Mouse (Mus musculus): ENCODE data around the gene Slc22a12. TPM values are rescaled to one million over a fixed set of nuclear protein-coding genes. Genes with fewer than 3 reads are reported as not detected.

Slc22a12 gene
- total RNA-seq, 2 experiments from 2014 or later: 0.40 to 0.71 TPM

DNA sequence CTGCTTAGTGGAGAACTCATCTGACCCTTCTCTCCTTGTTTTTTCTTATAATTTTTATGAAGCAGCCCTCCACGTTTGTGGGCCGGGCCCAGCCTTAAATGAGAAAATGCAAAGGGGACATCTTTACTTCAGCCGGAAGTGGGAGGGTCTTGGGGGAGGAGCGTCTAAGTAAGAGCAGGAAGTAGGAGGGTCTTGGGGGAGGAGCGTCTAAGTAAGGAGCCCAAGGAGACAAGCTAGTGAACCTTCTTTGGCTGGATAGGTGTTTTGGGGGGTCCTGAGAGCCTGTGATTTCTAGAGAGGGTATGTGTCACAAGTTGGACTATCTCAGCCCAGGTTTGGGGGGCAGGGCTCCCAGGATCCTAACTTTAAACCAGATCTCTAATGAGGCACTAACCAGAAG lies 27.4 kb downstream of the Slc22a12 start:
- no peak for DNase-seq

DNA sequence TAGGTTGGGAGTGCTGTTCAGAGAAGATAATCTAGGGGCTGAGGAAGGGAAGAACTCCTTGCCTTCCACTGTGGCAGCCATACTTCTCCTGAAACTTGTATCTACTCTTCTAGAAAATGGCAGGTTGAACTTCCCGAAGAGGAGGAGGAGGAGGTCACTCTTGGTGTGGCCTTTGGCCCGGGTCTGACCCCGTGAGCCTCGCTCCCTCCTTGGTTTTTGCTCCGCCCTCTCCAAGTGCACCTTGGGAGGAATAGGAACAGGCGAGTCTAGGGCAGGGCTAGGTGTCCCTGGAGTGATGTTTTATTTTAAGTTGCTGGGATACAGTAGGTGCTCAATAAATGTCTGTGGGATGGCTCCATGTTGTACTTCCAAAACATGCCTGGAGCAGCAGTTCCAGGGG lies 27.9 kb downstream of the Slc22a12 start:
- no peak for DNase-seq

DNA sequence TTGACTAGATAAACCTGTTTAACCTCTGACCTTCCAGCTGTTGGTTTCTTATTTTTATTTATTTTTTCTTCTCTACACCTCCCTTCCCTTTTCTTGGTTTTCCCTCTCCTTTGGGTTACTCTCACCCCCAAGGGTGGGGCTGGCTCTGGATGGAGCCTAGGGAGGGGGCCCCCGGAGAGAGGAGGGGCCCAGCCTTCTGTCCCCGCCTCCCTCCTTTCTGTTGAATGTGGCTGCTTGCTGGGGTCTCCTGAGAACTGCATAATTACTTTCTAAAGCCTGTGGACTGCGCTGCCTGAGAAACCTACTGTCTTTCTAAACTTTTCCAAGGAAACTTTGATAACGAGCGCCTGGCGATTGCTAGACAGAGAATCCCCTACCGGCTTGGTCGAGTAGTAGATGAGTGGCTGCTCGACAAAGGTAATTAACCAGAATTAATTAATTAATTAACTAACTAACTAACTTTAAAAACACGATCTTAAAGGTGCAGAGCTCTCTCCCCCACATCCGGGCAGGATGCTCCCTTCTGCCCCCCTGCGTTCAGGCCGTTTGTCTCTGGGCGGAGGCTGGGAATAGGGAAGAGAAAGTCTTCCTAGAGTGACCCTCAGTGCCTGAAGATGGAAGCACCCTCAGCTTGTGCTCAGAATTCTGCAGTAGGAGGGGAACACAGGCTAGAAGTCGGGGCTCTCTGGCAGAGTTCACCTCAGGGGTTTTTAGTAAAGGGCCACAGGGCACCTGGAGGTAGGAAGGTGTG lies 29.3 kb downstream of the Slc22a12 start:
- no peak for DNase-seq

DNA sequence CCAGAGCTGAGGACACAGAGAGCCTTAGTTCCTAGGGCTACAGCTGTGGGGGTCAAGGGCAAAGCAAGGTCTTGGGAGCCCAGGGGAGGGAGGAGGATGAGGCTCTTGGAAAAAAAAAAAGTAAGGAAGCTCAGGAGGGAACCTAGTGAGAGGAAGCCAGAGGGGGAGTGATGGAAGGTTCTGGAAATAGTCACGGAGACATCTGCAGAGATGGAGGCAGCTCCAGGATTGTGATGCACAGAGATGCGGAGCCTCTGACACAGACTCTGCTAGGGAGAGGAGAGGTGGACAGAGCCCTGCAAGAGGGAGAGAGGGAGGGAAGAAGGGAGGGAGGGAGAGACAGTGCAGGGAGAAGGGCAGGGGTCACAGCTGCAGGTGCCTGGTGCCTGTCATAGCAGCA lies 32.3 kb downstream of the Slc22a12 start:
- no peak for DNase-seq

DNA sequence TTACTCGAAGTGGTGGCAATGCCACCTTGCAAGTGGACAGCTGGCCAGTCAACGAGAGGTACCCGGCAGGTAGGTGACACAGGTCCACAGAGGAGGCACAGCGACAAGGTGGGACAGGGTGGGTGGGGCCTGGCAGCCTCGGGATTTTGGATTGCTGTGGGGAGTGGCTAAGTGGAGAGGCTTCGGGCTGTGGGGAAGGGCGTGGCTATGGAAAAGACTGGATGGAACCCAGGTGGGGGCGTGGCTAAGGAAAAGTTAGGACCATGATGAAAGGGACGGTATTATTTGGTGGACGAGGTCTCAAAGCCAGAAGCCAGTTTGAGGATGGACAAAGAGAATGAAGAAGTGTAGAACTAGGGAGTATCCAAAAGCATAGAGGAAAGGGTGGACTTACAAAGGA lies 33.0 kb downstream of the Slc22a12 start:
- no peak for DNase-seq

DNA sequence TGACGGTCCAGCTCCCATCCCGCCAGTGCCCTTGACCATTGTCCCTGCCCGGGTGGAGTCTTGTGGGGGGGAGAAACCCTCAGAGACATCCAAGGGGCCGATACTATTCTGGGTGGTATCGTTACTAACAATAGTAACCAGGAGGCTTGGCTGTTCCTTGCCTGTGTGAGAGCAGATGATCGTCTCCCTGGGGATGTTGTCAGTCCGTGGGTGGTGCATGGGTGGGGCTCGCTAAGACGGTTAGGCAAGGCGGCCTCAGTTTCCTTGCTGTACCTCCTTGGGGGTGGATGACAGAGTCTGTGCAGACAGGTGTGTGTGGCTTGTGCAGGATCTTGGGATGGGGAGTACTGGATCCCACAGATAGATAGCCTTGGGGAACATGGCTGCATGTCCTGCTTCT lies 35.4 kb downstream of the Slc22a12 start:
- no peak for DNase-seq

DNA sequence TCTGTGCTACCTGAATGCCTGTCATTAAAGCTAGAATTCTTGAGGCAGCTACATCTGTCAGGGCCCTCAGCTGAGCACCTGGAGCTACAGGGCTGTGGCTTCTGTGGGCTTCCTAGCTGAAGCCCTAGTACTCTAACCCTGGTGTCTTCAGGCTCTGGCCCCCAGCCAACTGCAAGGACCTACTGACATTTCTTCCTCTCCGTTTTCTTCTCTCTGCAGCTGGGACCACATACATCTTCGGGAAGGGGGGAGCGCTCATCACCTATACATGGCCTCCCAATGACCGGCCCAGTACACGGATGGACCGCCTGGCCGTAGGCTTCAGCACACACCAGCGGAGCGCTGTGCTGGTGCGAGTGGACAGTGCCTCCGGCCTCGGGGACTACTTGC lies 38.2 kb downstream of the Slc22a12 start:
- DNase-seq: no peak

DNA sequence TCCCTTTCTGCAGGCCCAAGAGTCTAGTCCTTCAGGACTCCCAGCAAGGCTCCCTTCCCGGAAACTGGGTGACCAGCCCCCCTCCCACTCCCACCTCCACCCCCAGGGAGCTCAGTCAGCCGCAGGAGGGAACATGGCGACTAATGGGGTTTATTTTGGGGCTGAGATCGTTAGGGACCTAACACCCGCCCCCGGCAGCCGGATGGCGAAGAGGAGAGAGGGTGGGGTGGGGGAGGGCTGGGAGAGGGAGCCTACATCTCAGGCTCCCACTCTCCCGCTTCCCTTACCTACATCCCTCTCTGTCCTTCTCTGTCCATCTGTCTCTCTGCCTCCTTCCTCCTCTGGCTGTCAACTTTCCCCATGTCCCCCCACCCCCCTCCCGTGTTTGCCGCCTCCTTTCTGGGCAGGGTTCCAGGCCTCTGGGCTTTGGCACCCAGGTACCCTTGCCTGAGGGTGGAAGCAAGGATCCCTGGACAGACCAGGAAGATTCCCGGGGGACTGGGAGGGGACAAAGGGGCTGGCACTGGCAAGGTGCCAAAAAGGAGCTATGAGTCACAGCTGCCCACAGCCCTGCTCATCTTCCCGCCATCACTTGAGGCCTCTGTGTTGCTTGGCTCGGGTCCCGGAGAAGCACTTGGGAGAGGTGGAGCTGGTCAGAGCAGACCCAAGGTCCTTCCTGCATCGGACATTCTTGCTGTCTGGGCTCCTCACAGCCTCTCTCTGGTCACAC lies 38.7 kb downstream of the Slc22a12 start:
- DNase-seq: peak in 1 of 2 experiments; percentile 39

DNA sequence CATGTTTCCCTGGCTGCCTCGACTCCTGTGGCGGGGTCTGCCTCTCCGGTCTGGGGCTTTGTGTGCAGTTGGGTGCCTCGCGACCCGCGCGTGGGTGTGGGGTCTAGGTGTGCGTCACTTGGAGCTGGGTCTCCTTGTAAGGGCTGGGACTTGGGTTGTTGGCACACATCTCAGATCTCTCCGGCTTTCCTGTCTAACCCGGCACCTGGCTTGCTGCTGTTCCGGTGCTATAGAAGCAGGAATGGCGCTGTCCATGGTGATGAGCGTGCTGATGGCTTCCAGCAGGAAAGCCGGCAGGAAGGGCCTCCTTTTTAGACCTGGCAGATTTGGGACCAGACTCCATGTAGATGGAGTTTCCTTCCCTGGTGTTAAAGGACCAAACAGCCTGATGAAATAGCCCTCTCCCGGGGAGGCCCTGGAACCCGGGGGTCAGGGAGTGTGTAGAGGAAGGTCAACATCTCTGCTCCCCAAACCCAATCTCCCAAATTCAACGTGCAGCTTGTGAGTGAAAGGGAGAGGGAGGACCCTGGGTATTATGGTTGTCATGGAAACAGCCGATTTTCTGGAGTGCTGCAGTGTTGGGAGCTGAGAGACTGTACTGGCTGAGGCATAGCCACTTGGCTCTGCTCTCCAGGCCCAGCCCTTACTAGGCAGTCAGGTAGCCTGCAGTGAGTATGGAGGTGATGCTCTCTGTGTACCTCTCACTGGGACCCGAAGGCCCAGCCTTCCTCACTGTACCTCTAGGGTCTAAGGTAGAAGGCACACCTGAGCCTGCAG lies 40.1 kb downstream of the Slc22a12 start:
- peak; percentile 62 for DNase-seq

DNA sequence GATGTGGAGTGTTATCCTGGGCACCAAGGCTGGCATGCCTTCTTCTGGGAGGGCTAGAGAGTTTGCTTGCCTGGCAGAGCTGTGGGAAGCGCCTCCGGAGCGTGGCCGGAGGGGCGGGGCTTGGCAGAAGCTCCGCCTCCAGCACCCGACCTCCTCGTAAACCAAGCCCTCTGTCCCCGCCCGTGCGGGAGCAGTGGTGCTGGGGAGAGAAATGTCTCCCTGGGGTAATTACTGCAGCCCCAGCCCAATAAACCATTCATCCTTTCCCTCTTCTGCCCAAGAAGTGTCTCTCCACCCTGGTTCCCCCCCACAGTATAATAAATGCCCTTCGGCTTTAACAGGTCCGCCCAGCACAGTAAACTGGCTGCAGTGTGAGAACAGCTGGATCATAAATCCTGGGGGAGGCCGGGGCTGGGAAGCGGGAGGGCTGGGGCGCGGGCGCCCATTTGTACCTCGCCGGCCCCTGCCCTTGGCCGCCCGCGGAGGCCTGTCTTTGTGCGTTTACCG lies 40.7 kb downstream of the Slc22a12 start:
- peak; percentile 79 to 80 for DNase-seq

DNA sequence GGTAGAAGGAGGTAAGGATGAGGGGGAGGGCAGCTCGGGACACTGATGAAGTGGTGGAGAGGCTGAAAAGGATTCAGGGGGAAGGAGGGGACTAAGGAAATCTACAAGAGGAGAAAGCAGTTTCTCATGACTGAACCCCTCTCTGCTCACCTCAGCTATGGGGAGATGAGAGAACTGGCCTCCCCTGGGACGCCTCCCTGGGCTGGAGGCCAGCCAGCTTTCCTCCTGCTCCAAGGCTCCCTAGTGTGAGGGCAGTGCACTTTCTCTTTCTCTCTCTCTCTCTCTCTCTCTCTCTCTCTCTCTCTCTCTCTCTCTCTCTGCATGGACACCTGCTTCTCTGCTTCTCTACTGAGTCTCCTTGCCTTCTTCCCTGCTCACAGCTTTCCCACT lies 42.2 kb downstream of the Slc22a12 start:
- no peak for DNase-seq

DNA sequence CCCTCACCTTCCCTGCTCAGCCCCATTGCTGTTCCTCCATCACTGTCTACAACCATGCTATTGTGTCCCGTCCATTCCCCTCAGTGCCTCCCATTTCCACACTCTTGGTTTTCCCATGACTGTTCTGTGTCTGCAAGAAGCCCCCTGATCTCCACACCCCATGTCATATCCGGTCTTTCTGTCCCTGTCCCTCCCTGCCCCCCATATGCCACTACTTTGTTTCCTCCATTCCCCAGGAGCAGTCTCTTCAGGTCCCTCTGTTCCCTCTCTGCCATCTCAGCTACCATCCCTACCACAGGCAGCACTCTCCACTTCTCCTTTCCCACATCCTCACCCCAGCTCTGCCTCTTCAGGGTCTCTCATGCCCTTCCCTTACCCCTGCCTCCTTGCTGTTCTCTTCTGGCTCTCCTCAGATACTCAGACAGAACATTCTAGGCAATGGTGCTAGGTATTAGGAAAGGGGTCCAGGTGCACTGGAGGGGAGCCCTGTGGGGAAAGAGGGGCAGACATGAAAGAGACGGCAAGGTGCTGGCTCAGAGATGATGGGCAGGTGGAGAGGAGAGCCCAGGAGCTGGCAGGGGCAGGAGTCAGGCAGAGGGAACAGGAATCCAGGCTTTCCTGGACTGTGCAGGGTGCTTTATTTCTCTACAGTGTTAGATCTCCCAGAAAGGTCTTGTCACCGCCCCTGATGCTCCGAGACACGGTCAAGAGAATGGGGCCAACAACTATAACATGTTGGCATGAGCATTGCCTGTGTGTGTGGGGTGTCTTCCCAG lies 42.8 kb downstream of the Slc22a12 start:
- no peak for DNase-seq

DNA sequence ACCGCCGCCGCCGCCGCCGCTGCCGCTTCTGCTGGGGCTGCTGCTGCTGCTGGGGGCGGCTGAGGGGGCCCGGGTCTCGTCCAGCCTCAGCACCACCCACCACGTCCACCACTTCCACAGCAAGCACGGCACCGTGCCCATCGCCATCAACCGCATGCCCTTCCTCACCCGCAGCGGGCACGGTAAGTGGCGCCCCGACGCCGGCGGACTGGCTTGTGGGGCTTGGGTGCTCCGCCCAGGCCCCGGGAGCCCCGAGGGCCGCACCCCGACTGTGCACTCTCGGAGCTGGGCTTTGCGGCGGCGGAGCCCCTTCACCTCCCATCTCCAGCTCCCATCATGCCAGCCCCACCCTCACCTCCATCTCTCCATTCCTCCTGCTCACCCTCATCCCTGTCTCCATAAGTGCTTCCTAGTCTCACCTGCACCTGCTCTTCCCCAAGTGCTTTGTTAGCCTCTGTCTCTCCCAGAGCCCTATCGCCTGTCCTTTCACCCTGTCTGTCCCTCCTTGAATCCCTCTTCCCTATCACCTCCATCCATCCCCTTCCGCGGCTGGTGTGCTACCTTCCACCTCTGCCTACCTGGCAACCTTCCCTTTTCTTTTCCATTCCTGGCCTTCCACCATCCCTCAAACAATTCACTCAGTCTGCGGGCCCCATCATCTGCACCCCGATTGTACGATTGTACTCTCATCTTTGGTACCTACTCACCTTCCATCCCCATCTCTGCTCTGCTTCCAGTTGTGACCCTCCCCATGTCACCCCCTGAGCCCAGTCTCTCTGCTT lies 44.3 kb downstream of the Slc22a12 start:
- DNase-seq: peak in 1 of 2 experiments; percentile 32

DNA sequence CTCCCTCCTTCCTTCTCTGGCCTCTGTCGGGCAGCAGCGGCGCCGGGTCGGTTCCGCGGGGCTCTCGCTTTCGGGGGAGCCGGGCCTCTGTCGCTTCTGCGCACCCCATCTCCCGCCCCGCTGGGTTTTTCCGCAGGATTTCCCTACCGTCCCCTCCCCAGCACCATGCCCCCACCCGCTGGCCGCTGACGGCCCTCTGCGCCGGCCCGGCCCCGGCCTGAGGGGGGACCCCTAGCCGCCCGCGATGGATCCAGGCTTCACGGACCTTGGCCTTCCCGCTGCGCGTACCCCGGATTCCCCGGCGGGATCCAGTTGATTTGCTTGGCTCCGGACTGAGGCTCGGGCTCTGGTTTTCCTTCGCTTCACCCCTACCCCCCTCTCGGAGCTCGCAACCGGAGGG lies 45.0 kb downstream of the Slc22a12 start:
- peak in 1 of 2 experiments; percentile 45 for DNase-seq

DNA sequence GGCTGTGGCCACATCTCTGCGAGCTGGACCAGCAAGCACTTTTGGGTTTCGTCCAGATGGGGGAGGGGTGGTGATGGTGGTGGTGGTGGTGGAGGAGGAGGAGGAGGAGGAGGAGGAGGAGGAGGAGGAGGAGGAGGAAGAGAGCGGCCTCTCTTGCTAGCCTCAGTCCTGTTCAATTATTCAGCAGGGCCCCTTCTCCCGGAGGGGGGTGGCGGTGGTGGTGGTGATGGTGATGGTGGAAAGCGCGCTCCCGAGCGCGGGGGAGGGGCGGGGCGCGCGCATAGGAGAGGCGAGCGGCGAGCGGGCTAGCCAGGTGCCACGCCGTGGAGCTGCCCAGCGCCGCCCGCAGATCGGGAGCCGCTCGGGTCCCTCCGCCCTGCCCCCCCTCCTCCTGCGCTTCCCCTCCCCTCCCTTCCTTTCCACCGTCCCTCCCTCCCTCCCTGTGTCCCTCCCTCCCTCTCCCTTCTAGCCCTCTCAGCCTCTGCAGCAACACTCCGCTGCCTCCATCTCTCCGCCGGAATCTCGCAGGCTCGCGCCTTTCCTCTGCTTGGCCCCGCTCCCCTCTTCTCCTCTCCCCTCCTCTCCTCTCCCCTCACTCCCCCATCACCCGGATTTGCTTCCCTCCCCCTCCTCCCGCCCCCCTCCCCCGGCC lies 45.6 kb downstream of the Slc22a12 start:
- DNase-seq: peak; percentile 68 to 72

DNA sequence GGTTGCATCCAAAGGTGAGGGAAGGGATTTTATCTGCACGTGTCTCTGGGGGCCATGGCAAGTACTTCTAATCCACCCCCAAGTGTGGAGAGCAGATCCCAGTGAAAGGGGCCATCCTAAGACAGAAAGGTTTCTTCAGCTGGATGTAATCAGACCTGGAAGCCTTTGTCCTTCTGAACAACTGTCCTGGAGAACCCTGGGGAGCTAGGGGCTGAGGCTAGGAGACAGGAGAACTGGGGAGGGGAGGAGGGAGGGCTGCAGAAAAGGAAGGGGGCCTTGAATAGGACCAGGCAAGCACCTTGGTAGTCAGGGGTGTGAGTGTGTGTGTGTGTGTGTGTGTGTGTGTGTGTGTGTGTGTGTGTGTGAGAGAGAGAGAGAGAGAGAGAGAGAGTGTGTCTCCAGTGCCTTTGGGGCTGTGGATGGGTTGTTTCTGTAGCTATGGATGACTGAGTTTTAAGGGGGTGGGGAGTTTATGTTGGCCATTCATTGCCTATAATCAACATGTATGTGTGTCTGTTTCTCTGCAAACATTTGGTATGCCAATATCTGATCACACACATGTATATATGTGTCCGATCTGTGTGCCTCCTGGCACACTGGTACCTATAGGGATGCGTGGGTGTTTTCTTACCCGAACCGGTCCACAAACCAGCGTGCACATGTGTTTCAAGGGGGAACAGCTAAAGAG lies 46.2 kb downstream of the Slc22a12 start:
- no peak for DNase-seq

DNA sequence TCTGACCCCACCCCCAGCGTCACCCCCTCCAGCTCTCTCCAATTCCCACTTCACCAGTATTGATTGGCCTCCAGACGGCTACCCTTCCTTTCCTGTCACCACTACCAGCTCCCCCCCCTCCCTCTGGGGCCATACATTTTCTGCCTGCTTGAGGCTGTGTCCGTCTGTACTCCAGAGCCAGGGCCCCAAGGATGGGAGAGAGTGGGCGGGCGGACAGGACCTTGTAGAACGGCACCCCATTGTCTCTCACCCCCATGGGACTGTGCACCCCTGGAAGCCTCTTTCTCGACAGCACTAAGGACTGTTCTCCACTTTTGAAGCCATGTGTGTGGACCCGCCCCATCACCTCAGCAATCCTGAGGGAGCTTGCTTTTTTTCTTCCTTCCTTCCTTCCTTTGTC lies 47.1 kb downstream of the Slc22a12 start:
- no peak for DNase-seq

DNA sequence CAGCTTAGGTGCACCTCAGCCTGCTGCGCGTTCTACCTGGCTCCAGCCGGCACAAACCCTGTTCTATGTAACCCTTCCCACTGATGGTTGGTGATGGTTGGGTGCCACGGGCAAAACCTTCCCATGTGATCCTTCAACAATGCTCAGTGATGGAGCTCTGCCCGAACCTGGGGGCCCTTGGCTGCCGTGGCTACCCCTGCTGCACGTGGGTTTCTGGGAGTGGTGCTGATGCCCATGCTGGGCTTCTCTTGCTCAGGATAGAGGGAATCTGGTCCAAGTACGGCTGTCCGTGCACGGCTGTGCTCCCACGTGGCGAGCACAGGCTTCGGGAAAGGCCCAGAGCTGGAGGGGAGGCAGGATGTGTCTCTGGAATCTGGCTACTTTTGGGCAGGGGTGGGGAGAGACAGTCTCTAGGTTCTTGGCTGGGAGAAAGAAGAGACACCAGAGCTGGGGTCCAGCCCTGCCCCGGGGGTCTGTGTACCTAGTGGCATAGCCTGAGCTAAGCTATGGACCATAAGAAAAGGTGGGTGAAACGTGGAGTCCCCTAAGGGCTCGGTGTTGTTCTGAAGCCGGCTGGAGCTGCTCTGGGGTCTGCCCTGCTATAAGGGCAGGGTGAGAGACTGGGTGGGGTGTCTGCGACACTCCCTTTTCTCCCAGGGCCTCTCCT lies 48.2 kb downstream of the Slc22a12 start:
- no peak for DNase-seq

DNA sequence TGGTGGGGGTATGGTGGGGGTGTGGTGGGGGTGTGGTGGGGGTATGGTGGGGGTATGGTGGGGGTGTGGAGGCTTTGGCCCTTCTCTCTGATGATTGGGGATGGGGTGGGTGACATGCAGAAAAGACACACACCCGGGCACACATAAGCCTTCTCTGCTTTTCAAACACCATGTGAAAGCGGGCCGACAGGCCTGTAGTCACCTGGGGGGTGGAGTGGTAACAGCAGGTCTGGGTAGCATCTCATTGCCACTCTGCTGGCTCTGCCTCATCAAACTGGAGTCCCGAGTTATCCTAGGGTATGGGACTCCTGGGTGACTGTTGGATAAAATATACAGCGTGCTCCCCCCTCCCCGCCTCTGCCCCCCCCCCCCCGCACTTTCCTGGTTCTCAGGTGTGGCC lies 48.8 kb downstream of the Slc22a12 start:
- no peak for DNase-seq

DNA sequence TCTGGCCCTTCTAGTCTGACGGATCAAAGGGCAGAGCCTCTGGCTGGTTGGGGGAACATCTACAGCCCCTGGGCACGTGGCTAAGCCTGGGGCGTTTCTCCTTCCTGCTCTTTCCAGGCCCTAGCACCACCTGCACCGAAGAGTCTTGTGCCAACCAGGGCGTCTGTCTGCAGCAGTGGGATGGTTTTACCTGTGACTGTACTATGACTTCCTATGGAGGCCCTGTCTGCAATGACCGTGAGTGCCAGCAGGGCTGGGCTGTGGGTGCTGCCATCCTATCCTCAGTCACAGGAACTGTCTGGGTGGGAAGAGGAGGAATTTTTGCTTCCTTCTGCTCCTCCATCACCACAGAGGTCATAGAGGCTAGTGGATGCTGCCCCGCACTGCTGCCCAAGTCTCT lies 49.6 kb downstream of the Slc22a12 start:
- no peak for DNase-seq

Measured in layer of hippocampus, postnatal 36 days (tissue).